Mouse (Mus musculus) cerebral cortex, adult 2 months (tissue): ENCODE results near the gene Il18rap.

Experiments used
- WGBS: fragments of 180-500 bp; shearing (Covaris S2); methylation state at CpG from one replicate; pipeline ENCODE4 v1.1.7; 2018; 5-methylcytosine and 5-hydroxymethylcytosine counted together

Il18rap gene

GRCm38 (mm10) chr1:40544650-40545049 is 29.5 kb downstream of the Il18rap start:
- 0% methylated on average over 2 of the region's 2 CpGs for whole genome bisulfite sequencing

- 90% methylated on average over 4 of the region's 4 CpGs for WGBS
These were observed 31.5 kb downstream of the Il18rap start for GRCm38 (mm10) chr1:40546645-40547044.

- WGBS = 70% methylated on average over 11 of the region's 11 CpGs
These were observed 32.0 kb downstream of the Il18rap start for GRCm38 (mm10) chr1:40547064-40547572.

GRCm38 (mm10) chr1:40547762-40548161 is 32.6 kb downstream of the Il18rap start:
- 62% methylated on average over 10 of the region's 10 CpGs for WGBS

- WGBS = 79% methylated on average over 4 of the region's 4 CpGs
These were observed 54.2 kb downstream of the Il18rap start for GRCm38 (mm10) chr1:40569374-40569773.

GRCm38 (mm10) chr1:40579784-40580183 is 64.6 kb downstream of the Il18rap start, which contains the start of gene Slc9a4:
Slc9a4 (plus strand) TSS chr1:40580081.
- 9% methylated on average over 7 of the region's 7 CpGs for WGBS

GRCm38 (mm10) chr1:40580269-40580668 is 65.1 kb downstream of the Il18rap start:
- 61% methylated on average over 14 of the region's 14 CpGs for WGBS

GRCm38 (mm10) chr1:40586776-40587175 is 71.6 kb downstream of the Il18rap start:
- 90% methylated on average over 5 of the region's 5 CpGs for WGBS

- WGBS = 93% methylated on average over 4 of the region's 4 CpGs
These were observed 75.8 kb downstream of the Il18rap start for GRCm38 (mm10) chr1:40590931-40591330.

- 77% methylated on average over 5 of the region's 5 CpGs for WGBS
These were observed 82.7 kb downstream of the Il18rap start for GRCm38 (mm10) chr1:40597822-40598221.

GRCm38 (mm10) chr1:40599661-40600060 is 84.5 kb downstream of the Il18rap start:
- 60% methylated on average over 9 of the region's 9 CpGs for WGBS

GRCm38 (mm10) chr1:40600394-40601327 is 85.5 kb downstream of the Il18rap start:
- WGBS = 44% methylated on average over 25 of the region's 25 CpGs
